Mouse (Mus musculus) T-helper 17 cell (primary cell): ENCODE results near the gene Commd8.
"Not testable (repeated sequence)": the region's sequence is repeated elsewhere in the genome, so short reads cannot be mapped to it uniquely, and the experiment has no call there.

ENCODE experiments used
- in situ Hi-C, 2 experiments: fragments of 300-600 bp; cut with MboI, MseI; formaldehyde crosslinking; loops; 1 replicate in 1 of 2; 2 replicates in 1 of 2; pipeline ENCODE4 v1.15.1; 2025; ENCODE audit warnings: high pct_unique_total_duplicates in 2 of 2

Commd8 gene

GRCm38 (mm10) chr5:72172675-72173074, 4.7 kb upstream of the Commd8 start:
- in situ Hi-C loops: loop anchor here (5.0 kb wide), 2 partner anchors 95 to 105 kb away; no protein-coding TSS in a partner anchor

DNA sequence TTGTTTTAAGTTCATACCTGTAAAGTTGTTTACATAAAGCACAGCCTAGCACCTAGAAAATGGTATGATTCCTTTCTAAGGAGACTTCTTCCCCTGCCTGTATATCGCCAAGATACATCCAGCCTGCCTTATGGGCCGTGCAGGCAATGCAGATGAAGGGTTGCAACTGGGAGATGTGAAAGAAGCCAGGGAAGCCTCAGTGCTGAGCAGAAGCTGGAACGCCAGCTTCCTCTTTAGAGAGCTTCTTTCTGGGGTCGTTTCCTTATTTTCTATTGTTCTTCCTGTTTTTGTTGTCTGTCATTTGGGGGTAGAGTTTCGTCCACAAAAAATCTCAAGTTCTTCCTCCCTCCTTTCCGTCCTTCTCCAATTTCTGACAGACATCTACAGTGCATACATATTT, 2.1 kb upstream of the Commd8 start:
- in situ Hi-C loops: loop anchor here (5.0 kb wide), 2 partner anchors 97 to 107 kb away; no protein-coding TSS in a partner anchor

- in situ Hi-C loops: no loop called here
Observed at GRCm38 (mm10) chr5:72168285-72168621, 264 bp upstream of the Commd8 start.

GRCm38 (mm10) chr5:72164386-72164785, 3.6 kb downstream of the Commd8 start:
- in situ Hi-C loops: loop anchor here in 1 of 2 experiments (5.0 kb wide), 1 partner anchor 53 kb away; no protein-coding TSS in a partner anchor

- in situ Hi-C loops: loop anchor here in 1 of 2 experiments (5.0 kb wide), 1 partner anchor 54 kb away; no protein-coding TSS in a partner anchor
Observed at GRCm38 (mm10) chr5:72162855-72163254, 5.1 kb downstream of the Commd8 start.

GRCm38 (mm10) chr5:72160781-72161485, 7.1 kb downstream of the Commd8 start:
- in situ Hi-C loops: loop anchor here in 1 of 2 experiments (5.0 kb wide), 1 partner anchor 56 kb away; no protein-coding TSS in a partner anchor

DNA sequence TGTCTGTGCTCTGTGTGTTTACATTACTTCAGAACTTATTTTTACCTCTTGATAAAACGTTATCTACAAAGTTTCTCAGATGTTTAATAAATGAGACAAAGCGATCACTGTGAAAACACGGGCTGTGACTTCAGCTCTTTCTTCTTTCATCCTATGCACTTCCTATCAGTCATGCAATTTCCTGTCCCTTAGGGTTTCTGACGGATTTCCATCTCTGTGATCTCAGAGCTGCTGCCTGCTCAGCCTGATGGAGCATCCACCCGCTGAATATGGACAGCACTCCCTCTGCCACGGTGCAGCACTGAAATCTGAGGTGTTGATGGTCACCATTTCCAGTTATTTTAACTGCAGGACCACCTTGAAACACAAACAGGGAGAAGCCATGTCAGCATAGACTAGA, 8.5 kb downstream of the Commd8 start:
- in situ Hi-C loops: no loop called here

- in situ Hi-C loops: no loop called here
Observed at GRCm38 (mm10) chr5:72158667-72159066, 9.3 kb downstream of the Commd8 start.

DNA sequence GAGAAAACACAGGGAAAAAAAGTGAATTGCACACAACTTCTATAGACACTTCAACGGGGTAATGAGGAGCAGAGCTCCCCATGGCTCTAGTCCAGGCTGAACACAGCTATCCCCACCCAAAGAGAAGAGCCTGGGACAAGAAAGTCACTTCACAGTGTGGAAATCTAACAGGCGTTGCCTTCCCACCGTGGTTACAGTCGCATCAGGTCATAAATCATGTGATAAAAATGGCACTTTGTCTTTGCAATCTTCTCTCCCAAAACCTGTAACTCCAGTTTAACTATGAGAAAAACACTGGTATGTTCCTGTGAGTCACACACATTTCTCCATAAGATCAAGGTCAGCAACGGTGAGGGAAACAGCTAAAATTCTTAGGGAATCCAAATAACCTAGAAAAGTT, 11.4 kb downstream of the Commd8 start:
- in situ Hi-C loops: no loop called here

GRCm38 (mm10) chr5:72155686-72156085, 12.3 kb downstream of the Commd8 start:
- in situ Hi-C loops: not testable (repeated sequence)

- in situ Hi-C loops: no loop called here
Observed at GRCm38 (mm10) chr5:72150870-72151269, 17.1 kb downstream of the Commd8 start.

DNA sequence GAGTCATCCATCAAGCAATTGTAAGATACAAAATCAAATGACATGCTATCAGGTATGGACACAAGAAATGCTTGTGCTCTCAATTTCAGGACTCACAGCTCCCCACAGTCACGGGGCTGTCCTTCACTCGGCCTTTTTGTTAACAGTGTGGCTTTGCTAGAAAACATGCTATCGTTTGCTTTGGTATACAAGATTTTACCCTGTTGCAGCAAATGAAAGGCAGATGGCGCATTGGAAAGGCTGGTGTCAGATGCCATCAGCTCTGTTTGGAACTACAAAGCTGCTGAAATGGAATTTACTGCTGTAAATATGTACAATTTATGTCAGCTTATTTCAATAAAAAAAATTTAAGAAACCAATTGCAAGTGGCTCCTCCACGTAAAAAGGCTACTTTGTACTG, 19.3 kb downstream of the Commd8 start:
- in situ Hi-C loops: no loop called here

GRCm38 (mm10) chr5:72139619-72140018, 28.4 kb downstream of the Commd8 start:
- in situ Hi-C loops: no loop called here

GRCm38 (mm10) chr5:72138256-72138655, 29.7 kb downstream of the Commd8 start:
- in situ Hi-C loops: no loop called here

- in situ Hi-C loops: no loop called here
Observed at GRCm38 (mm10) chr5:72133906-72134305, 34.1 kb downstream of the Commd8 start.

DNA sequence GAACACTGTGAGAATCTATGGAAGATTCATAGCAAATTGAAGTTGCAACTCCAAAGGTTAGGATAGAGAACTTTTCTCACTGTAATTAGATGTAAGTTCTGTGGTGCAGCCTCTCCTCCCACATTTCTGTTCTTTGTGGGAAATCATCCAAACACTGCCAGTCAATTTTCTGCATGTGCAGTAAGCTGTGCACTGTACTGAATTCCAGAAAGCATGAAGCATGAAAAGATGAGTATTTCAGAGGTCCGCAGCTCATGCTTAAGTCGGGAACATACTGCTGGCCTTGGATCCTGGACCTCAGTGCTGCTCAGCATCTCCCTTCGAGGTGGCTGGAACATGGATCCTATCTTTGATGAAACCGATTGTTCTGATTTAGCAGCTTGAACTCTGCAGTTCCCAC, 41.3 kb downstream of the Commd8 start:
- in situ Hi-C loops: no loop called here

GRCm38 (mm10) chr5:72122414-72123037, 45.5 kb downstream of the Commd8 start:
- in situ Hi-C loops: loop anchor here in 1 of 2 experiments (25.0 kb wide), 1 partner anchor 1135 kb away; no protein-coding TSS in a partner anchor
